Mouse (Mus musculus) embryo, embryonic 10 days (tissue): ENCODE results near the gene Spryd3.

Source experiments
- DNase-seq: peaks from one replicate; pipeline ENCODE4 v3.0.0-alpha.2; 2015; ENCODE audit warnings: low spot score

The Spryd3 gene

DNA sequence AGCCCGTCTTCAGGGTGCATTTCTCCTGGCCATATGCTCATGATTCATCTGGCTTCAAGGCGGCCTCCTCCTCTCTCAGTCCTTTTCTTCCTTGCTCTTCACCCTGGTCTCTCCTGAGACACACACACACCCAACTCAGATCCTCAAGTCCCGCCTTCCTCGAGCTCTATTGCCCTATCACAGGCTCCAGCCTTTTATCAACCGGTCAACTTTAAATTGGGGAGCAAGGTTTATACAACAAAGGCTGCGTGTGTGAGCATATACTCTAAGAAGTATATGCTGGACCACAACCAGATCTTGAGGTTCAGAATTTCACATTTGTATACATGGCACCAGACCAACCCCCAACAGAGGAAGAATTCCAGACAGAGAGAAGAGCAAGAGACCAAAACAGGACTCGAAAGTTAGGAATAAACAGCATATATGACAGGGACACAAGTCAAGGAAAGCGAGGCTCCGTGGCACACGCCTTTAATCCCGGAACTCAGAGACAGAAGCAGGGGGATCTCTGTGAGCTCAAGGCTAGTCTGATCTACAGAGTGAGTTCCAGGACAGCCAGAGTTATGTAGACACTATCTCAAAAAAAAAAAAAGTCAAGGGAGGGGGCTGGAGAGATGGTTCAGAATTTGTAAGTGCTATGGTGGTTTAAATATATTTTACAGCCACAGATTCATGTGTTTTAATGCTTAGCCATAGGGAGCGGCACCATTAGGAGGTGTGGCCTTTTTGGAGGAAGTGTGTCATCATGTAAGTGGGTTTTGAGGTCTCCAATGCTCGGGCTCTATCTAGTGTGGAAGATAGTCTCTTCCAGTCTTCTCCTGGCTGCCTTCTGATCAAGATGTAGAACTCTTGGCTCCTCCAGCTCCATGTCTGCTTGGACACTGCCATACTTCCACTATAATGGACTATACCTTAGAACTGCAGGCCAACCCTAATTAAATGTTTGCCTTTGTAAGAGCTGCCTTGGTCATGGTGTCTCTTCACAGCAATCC, 65.3 kb downstream of the Spryd3 start:
- DNase-seq = no peak
